Mouse (Mus musculus) right cerebral cortex, postnatal 36 days (tissue): Measurements from ENCODE around the gene Rgs3.

Experiments
- DNase-seq, 2 experiments: peaks; one replicate each; pipeline ENCODE4 v3.0.0; 2022; ENCODE audit warnings: low spot score in 2 of 2, mixed read lengths in 1 of 2

The Rgs3 gene

DNA sequence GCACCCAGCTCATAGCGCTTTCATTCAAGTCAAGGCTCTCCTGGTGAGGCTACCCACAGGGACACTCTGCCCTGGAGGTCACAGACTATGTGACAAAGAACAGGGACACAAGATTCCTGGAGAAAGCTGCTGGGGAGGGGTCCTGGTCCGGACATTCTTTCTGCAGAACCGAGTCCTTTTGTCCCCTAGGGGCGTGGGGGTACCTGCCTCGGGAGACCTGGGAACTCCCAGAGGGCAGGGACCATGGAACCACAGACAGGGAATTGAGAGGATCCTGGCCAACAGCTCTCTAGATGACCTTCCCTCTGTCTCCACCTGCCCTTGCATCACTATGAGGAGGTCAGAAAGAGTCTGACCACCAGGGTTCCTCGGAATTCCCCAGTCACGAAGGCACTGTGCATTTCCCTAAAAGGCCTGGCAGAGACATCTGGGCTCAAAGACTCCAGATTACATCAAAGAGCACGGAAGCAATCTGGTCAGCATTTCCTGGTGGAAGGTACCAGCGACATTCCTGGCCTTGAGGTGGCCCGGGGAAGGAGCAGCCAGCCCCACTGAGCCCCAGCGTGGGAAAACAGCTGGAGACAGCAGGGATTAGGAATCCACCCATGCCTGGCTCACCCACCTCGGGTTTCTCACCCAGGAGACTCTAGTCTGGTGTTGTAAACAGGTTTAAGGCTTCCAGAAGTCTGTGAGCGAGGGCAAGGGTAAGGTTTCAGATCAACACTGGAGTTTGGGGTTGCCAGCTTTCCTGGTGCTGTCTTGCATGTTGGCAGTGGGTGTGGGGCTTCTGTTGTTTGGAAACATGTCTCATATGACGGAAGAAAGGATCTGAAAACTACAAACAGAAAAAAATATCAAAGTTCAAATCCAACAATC, 183.5 kb downstream of the Rgs3 start:
- no peak for DNase-seq

- DNase-seq = no peak
Observed at GRCm38 (mm10) chr4:62744534-62744956, 184.9 kb downstream of the Rgs3 start.

- no peak for DNase-seq
Observed at GRCm38 (mm10) chr4:62744985-62745638, 185.5 kb downstream of the Rgs3 start.
